Mouse (Mus musculus) megakaryocyte, embryonic 14.5 days (primary cell): ENCODE results near the gene Lurap1l. TPM values are rescaled to one million over a fixed set of nuclear protein-coding genes. Genes with fewer than 3 reads are reported as not detected.

ENCODE experiments used
- H3K27me3 ChIP-seq: replicated peaks from 2 replicates; pipeline ENCODE3; 2012; ENCODE audit warnings: inconsistent platforms
- H3K36me3 ChIP-seq: replicated peaks from 2 replicates; pipeline ENCODE3; 2012; ENCODE audit warnings: low read length, inconsistent platforms, mixed read lengths
- H3K4me1 ChIP-seq: 2 replicates; pipeline ENCODE4 v1.6.1; 2012; ENCODE audit warnings: inconsistent platforms
- H3K4me3 ChIP-seq: replicated peaks from 2 replicates; pipeline ENCODE3; 2012; ENCODE audit warnings: moderate library complexity, mild to moderate bottlenecking, inconsistent platforms
- H3K9me3 ChIP-seq: 2 replicates; pipeline ENCODE4 v1.6.1; 2012; ENCODE audit warnings: inconsistent platforms
- FLI1 ChIP-seq: IDR thresholded peaks from 2 replicates; pipeline ENCODE4 v1.6.1; 2012; ENCODE audit warnings: low read length, inconsistent platforms, mixed read lengths
- GATA1 ChIP-seq: IDR thresholded peaks from 3 replicates; pipeline ENCODE4 v1.6.1; 2012; ENCODE audit warnings: mixed read lengths, low read length, inconsistent platforms, borderline replicate concordance
- polyA plus RNA-seq: library from polyadenylated mRNA; stranded (reverse); fragments of >175 nt; gene quantifications from 2 replicates; pipeline ENCODE4 v1.2.3, GENCODE M21; 2012; ENCODE audit warnings: low replicate concordance; ENCODE audit not compliant: insufficient read depth

Gene Lurap1l
- polyA plus RNA-seq, 1 experiment, result not detected

- no peaks in the 10 kb centered on the region for H3K9me3 ChIP-seq
- H3K36me3 ChIP-seq, result no peaks in the 10 kb centered on the region
- H3K27me3 ChIP-seq, result no peaks in the 10 kb centered on the region
- TF ChIP-seq GATA1, result no peak
- TF ChIP-seq FLI1, result no peak
- H3K4me3 ChIP-seq, result no peak overlapping the region
- no peaks in the 10 kb centered on the region for H3K4me1 ChIP-seq
Observed at GRCm38 (mm10) chr4:80886631-80887030, 23.8 kb upstream of the Lurap1l start.

- Histone ChIP-seq H3K36me3 (no peaks in the 10 kb centered on the region), H3K4me1 (no peaks in the 10 kb centered on the region), H3K27me3 (no peaks in the 10 kb centered on the region), H3K9me3 (no peaks in the 10 kb centered on the region), H3K4me3 (no peak overlapping the region)
- no peak for TF ChIP-seq FLI1
- TF ChIP-seq GATA1, result no peak
Observed at GRCm38 (mm10) chr4:80891004-80891403, 19.4 kb upstream of the Lurap1l start.

- Histone ChIP-seq H3K4me3 (no peak overlapping the region), H3K27me3 (no peaks in the 10 kb centered on the region), H3K36me3 (no peaks in the 10 kb centered on the region), H3K4me1 (no peaks in the 10 kb centered on the region), H3K9me3 (no peaks in the 10 kb centered on the region)
- TF ChIP-seq FLI1, result no peak
- TF ChIP-seq GATA1, result no peak
Observed at GRCm38 (mm10) chr4:80895278-80895894, 15.1 kb upstream of the Lurap1l start.

DNA sequence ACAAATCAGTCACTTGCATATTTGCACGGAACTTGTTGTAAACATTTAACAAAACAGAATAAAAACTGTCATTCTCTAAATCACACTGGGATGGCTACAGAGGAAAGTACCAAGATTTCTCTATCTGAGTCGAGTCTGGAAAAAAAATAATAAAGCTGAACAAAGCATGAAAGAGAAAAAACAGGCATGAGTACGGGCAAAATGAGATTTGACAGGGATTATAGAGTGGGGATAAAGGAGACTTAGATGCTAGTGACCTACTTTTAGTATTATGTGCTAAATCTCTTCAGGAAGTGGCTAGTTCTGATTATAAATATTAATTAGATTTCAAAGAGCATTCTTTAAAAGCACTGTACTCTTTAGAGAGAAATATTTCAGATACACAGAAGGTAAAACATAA lies 3.7 kb upstream of the Lurap1l start:
- Histone ChIP-seq H3K36me3 (no peaks in the 10 kb centered on the region), H3K4me3 (no peak overlapping the region), H3K27me3 (peaks cover 15% of the 10 kb centered on the region), H3K9me3 (no peaks in the 10 kb centered on the region), H3K4me1 (peaks cover 10% of the 10 kb centered on the region)
- no peak for TF ChIP-seq GATA1
- TF ChIP-seq FLI1, result no peak

DNA sequence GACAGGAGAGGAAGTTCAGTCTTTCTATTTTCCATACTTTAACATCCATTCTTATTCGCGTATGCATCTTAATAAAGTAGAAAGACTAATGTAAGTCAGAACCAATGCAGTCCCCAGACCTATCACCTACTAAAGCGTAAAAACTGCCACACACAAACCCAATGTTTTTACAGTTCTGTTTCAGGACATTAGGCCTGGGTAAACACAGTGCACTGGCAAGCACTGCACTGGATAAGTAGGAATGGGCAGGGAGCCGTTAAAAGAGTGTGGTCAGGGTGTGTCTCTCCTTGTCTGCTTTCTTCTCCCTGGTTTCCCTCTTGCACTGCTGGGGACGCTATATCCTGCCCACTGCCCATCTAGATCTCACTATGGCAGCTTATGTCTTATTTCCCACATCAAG lies 2.5 kb upstream of the Lurap1l start:
- no peaks in the 10 kb centered on the region for H3K9me3 ChIP-seq
- H3K27me3 ChIP-seq, result peaks cover 21% of the 10 kb centered on the region
- H3K4me1 ChIP-seq, result peaks cover 12% of the 10 kb centered on the region
- H3K4me3 ChIP-seq, result no peak overlapping the region
- TF ChIP-seq GATA1, result no peak
- no peak for TF ChIP-seq FLI1
- no peaks in the 10 kb centered on the region for H3K36me3 ChIP-seq

DNA sequence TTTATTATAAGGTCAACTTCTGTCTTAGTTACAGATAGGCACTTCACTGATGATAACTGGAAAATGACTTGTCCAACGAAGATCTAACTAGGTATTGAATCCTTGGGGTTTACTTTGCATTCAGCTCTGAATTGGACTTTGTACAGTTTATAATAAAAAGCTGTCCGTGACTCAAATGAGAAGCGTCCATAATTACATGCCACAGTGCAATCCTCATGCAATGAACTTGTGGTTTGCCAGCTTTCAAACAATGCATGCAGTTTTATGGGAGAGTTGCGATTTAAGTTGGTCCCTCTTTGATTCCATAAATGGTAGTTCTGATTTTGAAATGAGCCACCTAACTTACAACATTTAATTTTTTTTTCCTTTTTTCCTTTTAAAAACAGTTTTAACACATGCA lies 1.5 kb upstream of the Lurap1l start:
- Histone ChIP-seq H3K36me3 (no peaks in the 10 kb centered on the region), H3K4me3 (no peak overlapping the region), H3K27me3 (peaks cover 21% of the 10 kb centered on the region), H3K4me1 (peaks cover 12% of the 10 kb centered on the region), H3K9me3 (no peaks in the 10 kb centered on the region)
- TF ChIP-seq FLI1 (no peak), GATA1 (no peak)

DNA sequence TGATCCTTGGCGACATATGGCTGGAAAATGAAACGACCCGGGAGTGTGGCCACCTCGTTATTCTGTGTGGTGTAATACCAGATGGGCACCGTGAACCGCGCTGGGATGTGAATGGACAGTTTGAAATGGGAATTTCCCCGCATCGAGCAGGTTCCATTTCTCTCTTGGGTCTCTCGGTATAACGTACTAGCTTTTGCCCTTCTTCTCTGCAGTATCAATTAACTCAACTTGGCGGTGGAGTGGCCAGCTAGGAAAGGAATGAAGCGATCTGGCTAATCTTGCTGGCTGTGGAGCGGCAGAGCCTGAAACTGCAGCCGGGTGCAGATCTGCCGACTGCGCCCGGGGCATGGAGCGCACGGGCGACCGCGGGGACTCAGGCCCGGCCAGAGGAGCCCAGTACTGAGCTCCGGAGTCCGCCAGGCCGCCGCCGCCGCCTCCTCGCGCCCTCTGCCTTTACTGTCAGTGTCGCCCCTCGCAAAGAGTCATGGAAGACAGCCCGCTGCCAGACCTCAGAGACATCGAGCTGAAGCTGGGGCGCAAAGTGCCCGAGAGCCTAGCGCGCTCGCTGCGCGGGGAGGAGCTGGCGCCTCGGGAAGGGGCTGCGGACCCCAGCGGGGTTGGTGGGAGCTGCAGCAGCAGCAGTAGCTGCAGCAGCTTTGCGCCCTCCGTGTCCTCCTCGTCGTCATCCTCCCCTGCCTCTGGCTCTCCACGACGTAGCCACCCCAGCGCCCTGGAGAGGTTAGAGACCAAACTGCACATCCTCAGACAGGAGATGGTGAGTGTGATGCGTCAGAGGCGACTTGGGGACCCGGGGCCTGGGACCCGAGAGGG lies 640 bp downstream of the Lurap1l start:
- H3K4me1 ChIP-seq, result peaks cover 12% of the 10 kb centered on the region
- no peaks in the 10 kb centered on the region for H3K9me3 ChIP-seq
- peaks cover 21% of the 10 kb centered on the region for H3K27me3 ChIP-seq
- H3K36me3 ChIP-seq, result no peaks in the 10 kb centered on the region
- H3K4me3 ChIP-seq, result peak overlapping the region; percentile 86
- TF ChIP-seq FLI1, result no peak
- TF ChIP-seq GATA1, result no peak

DNA sequence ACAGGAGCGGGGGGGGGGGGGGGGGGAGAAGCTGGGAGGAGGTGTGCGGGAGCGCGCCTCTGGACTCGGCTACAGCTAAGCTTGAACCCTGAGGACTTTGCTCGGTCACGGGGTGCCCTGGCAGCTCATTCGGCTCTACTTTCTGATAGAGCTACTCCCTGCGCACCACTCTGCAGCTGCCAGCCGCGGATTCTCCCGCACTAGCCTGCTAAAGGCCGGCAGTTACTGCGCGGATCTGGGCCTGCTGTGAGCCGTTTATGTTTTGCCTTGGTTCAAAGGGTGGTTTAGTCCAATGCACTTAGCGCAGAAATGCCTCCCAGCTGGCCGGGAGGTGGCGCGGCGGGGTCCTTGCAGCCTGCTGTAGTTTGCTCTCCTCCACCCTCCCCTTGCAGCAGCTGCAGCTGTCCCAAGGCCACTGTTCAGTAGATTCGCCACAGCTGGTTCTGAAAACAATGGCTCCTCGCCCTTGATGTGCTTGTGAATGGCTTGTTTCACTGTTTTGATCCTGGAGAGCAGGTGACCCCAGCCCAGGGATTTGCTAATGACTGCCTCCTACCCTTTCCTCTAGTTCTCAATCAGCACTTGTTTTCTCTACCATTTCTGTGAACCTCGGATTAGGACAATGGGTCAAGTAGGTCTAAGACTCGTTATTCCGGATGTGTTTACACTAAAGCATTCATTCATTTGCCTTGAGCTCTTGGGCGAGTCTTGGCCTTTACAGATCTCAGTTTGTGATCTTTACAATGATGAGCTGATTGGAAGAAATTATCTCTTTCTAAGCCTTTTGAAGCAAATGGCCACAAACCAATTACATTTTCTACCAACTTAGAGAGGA lies 1.5 kb downstream of the Lurap1l start:
- Histone ChIP-seq H3K4me3 (peak overlapping the region; percentile 69), H3K4me1 (peaks cover 12% of the 10 kb centered on the region), H3K9me3 (no peaks in the 10 kb centered on the region), H3K27me3 (peaks cover 21% of the 10 kb centered on the region), H3K36me3 (no peaks in the 10 kb centered on the region)
- TF ChIP-seq FLI1 (no peak), GATA1 (no peak)

DNA sequence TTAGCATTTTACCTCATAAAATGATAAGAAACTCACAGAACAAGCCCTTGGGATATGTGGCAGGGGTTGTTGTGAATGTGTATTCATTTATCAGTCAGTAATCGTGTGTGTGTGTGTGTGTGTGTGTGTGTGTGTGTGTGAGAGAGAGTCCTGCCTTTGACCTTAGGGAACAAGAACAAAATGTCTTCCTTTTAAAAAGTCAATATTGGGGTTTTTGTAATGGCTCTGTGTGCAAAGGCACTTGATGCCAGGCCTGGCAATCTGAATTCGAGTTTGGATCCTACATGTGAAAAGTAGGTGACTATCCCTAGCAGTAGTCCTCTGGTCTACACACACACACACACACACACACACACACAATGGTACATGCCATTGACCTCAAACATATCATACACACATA lies 4.8 kb downstream of the Lurap1l start:
- Histone ChIP-seq H3K36me3 (no peaks in the 10 kb centered on the region), H3K9me3 (no peaks in the 10 kb centered on the region), H3K4me1 (peaks cover 12% of the 10 kb centered on the region), H3K4me3 (no peak overlapping the region), H3K27me3 (peaks cover 21% of the 10 kb centered on the region)
- TF ChIP-seq FLI1, result no peak
- TF ChIP-seq GATA1, result no peak
